Mouse (Mus musculus): ENCODE data around the gene Rmnd5a.

DNA sequence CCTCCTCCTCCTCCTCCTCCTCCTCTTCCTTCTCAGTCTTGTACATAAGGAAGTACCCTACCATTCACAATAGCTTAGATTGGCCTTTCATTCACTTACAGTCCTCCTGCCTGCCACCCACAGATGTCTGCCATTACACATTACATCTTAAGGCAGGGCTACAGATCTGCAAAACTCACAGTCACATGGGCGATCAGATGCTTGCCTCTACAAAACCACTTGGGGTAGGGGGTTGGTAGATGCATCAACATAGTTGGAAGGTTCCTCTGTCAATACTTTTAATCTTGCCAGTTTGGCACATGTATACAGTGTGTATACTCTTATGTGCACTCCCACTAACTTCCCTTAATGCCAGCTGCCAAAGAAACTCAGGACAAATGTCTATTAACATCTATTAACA, 39.7 kb upstream of the Rmnd5a start:
- TF ChIP-seq NANOG (IDR thresholded peaks at IDR 0.05; ENCODE audit: borderline replicate concordance, low read length) = no peak
- TF ChIP-seq CTCF (conservative IDR thresholded peaks at IDR 0.05; ENCODE audit: low read length) = no peak
- TF ChIP-seq POU5F1 (IDR thresholded peaks at IDR 0.05; ENCODE audit: borderline replicate concordance, low read length) = no peak

Data from E14TG2a.4 (cell line).